Mouse (Mus musculus): ENCODE results near the gene Pam. TPM values are rescaled to one million over a fixed set of nuclear protein-coding genes. Genes with fewer than 3 reads are reported as not detected.
"Not testable (repeated sequence)": the region's sequence is repeated elsewhere in the genome, so short reads cannot be mapped to it uniquely, and the experiment has no call there.

Gene Pam
- polyA plus RNA-seq, 1 experiment from 2014 or later: 41.5 TPM

DNA sequence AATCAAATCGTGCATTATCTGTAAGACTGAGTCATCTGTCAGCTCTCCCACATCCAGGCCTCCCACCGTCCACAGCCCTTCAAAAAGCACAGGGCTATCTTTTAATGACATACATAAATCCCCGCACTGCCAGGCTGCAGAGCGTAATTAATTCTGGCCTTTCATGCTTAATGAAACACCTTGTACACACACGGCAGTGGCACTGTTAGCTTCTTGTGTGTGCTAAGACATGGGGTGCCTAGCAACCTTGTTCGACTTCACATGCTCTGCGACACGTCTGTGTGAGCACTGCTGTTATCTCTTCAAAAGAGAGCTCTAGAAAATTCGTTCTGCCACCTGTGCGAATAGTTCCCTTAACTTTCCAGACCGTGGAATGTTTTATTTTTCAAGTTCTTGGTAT, 120.5 kb downstream of the Pam start:
- H3K36me3 ChIP-seq (ENCODE audit: insufficient read depth): no peaks in the 10 kb centered on the region
- WGBS: 53% methylated on average over 11 of the region's 11 CpGs
- ATAC-seq (ENCODE audit: insufficient read depth) (no peak), DNase-seq (no peak)
- H3K27me3 ChIP-seq (ENCODE audit: insufficient read depth, low read length): no peaks in the 10 kb centered on the region
- H3K9me3 ChIP-seq (ENCODE audit: low read depth, low read length): no peaks in the 10 kb centered on the region
- no peak overlapping the region for H3K27ac ChIP-seq (ENCODE audit: low read depth)
- no peak overlapping the region for H3K9ac ChIP-seq
- no peak overlapping the region for H3K4me2 ChIP-seq
- no peak for TF ChIP-seq CTCF (IDR thresholded peaks at IDR 0.05; ENCODE audit: low read depth)
- no peaks in the 10 kb centered on the region for H3K4me1 ChIP-seq (ENCODE audit: insufficient read depth)
- H3K4me3 ChIP-seq (ENCODE audit: low read depth, low read length): no peak overlapping the region

DNA sequence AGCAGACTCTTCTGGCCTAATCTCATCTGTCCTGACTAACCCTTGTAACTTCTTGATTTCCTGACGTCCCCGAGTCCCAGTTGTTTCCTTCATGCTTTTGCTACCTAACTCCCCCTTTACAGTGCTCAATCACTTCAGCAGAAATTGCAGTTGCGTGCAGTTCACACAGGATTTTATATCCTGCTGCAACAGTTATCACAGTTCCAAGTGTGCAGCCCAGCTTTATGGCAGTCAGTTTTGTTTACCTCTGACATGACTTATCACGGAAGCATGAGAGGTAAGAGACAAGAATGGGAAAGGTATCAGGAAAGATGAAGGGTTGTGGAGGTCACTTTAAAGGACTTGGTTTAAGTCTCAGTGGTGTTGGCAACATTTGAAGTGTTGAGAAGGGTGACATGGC, 125.7 kb downstream of the Pam start:
- Histone ChIP-seq H3K36me3 (ENCODE audit: insufficient read depth) (no peaks in the 10 kb centered on the region), H3K27ac (ENCODE audit: low read depth) (no peak overlapping the region), H3K4me1 (ENCODE audit: insufficient read depth) (no peaks in the 10 kb centered on the region), H3K27me3 (ENCODE audit: insufficient read depth, low read length) (no peaks in the 10 kb centered on the region), H3K4me2 (no peak overlapping the region), H3K4me3 (ENCODE audit: low read depth, low read length) (no peak overlapping the region), H3K9me3 (ENCODE audit: low read depth, low read length) (no peaks in the 10 kb centered on the region), H3K9ac (no peak overlapping the region)
- no peak for ATAC-seq (ENCODE audit: insufficient read depth)
- DNase-seq: no peak
- TF ChIP-seq CTCF (IDR thresholded peaks at IDR 0.05; ENCODE audit: low read depth): no peak
- WGBS: 43% methylated on average over 4 of the region's 4 CpGs

DNA sequence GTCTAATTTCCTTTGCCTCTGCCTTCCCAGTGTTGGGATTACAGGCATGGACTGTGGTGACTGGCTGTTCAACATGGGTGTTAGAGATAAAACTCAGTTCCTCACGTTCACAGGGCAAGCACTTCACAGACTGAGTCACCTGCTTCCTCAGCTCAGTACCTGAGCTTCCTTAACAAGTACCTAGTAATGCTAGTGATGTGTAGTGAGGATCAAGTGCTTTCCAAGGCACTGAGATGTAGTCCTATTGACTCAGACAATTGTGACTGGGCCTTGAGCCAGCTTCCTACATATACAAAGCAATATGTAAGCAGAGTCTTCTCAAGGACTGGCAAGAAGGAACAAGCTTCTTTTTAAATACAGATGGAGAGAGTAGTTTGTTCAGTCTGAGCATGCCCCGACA, 131.7 kb downstream of the Pam start:
- 48% methylated on average over 2 of the region's 2 CpGs for WGBS
- Histone ChIP-seq H3K9ac (no peak overlapping the region), H3K4me2 (no peak overlapping the region), H3K4me1 (ENCODE audit: insufficient read depth) (no peaks in the 10 kb centered on the region), H3K4me3 (ENCODE audit: low read depth, low read length) (no peak overlapping the region), H3K27ac (ENCODE audit: low read depth) (peak overlapping the region; percentile 30; the same call in 1 of the 2 replicates), H3K27me3 (ENCODE audit: insufficient read depth, low read length) (no peaks in the 10 kb centered on the region), H3K9me3 (ENCODE audit: low read depth, low read length) (no peaks in the 10 kb centered on the region), H3K36me3 (ENCODE audit: insufficient read depth) (no peaks in the 10 kb centered on the region)
- DNase-seq: peak; percentile 71
- ATAC-seq (ENCODE audit: insufficient read depth): peak; percentile 73
- TF ChIP-seq CTCF (IDR thresholded peaks at IDR 0.05; ENCODE audit: low read depth): no peak

DNA sequence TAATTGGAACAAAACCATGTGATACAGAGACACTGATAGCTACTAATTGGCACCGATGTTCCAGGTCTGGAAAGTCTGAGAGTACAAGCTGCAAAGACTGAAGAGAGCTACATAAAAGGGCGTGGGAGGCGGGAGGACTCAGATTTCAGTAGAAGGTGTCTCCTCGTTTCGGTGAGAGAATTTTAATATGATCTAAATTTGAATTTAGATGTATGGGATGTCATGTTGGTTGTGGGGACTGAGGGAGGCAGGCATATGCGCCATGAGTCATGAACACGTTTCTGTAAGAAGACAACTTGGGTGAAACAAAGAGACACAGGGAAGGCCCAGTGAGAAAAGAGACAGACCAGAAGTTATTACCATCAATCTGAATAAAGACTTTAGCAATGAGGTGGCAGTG, 133.3 kb downstream of the Pam start:
- no peaks in the 10 kb centered on the region for H3K4me1 ChIP-seq (ENCODE audit: insufficient read depth)
- DNase-seq: no peak

DNA sequence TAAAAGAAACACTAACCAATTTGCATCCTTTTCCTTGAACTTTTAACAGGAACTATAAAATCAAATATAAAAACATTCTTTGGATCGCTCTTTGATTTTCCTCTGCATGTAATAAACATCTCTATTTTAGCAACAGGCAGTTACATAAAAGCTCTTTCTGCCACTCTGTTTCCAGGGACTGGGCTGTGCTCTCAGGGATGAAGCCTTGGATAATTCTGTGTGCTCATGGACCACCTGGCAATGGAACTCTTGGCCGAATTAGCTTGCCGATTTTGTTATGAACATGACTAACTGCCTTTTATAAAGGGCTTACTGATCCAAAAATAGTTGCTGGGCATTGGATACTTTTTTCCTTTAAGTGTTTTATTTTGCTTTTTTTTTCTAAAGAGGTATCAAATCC, 134.8 kb downstream of the Pam start:
- H3K9me3 ChIP-seq (ENCODE audit: low read depth, low read length): no peaks in the 10 kb centered on the region
- no peaks in the 10 kb centered on the region for H3K4me1 ChIP-seq (ENCODE audit: insufficient read depth)
- ATAC-seq (ENCODE audit: insufficient read depth): no peak
- H3K27ac ChIP-seq (ENCODE audit: low read depth): no peak overlapping the region
- no peak overlapping the region for H3K9ac ChIP-seq
- no peak for DNase-seq
- WGBS: 82% methylated on average over 3 of the region's 3 CpGs
- H3K4me2 ChIP-seq: no peak overlapping the region
- H3K36me3 ChIP-seq (ENCODE audit: insufficient read depth): no peaks in the 10 kb centered on the region
- no peak for TF ChIP-seq CTCF (IDR thresholded peaks at IDR 0.05; ENCODE audit: low read depth)
- H3K27me3 ChIP-seq (ENCODE audit: insufficient read depth, low read length): no peaks in the 10 kb centered on the region
- H3K4me3 ChIP-seq (ENCODE audit: low read depth, low read length): no peak overlapping the region

More for the DNA sequence above, 133.3 kb downstream of the Pam start:
- no peak for ATAC-seq (ENCODE audit: insufficient read depth)
- H3K9me3 ChIP-seq (ENCODE audit: low read depth, low read length): no peaks in the 10 kb centered on the region
- H3K9ac ChIP-seq: no peak overlapping the region
- 89% methylated on average over 7 of the region's 7 CpGs for WGBS
- H3K4me3 ChIP-seq (ENCODE audit: low read depth, low read length): no peak overlapping the region
- H3K4me2 ChIP-seq: no peak overlapping the region
- no peaks in the 10 kb centered on the region for H3K36me3 ChIP-seq (ENCODE audit: insufficient read depth)
- no peak overlapping the region for H3K27ac ChIP-seq (ENCODE audit: low read depth)
- TF ChIP-seq CTCF (IDR thresholded peaks at IDR 0.05; ENCODE audit: low read depth): no peak
- no peaks in the 10 kb centered on the region for H3K27me3 ChIP-seq (ENCODE audit: insufficient read depth, low read length)

DNA sequence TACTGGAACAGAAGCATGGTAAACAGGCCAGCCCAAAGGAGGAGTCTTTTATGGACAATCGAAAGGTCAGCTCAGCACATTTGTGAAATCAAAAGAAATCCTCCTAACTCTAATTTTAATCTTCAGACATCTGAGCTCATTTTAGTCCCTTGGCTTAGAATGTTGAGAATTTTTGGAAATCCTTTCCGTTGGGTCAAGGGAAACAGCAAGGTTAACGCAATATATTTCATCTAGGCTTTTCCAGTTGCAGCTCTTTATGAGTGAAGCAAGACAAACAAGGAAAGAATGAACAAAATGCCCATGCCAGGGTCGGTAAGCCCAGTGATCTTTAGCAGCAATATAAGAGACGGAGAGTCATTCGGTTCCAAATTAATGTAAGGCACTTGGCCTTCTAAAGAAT, 135.3 kb downstream of the Pam start:
- WGBS: 83% methylated on average over 6 of the region's 6 CpGs
- no peak for DNase-seq
- no peak overlapping the region for H3K27ac ChIP-seq (ENCODE audit: low read depth)

DNA sequence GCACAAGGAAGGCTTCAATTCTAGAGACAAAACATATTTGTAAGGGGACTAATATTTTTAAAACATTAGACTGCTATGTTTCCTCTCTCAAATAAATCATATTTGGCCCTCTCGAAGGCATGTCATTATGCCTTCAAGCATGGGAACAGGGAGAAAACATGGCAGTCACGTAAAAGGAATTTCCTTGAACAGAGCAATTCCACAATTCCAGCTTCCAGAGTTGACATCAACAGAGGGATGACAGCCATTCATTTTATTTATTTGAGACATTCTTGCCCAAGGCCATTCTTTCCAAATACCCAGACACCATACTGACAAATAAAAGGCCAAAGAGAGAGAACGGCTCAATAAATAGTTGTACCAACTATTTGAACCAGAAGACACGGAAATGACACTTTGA, 136.7 kb downstream of the Pam start:
- DNase-seq (no peak), ATAC-seq (ENCODE audit: insufficient read depth) (no peak)
- H3K4me2 ChIP-seq: no peak overlapping the region
- H3K27ac ChIP-seq (ENCODE audit: low read depth): no peak overlapping the region
- H3K36me3 ChIP-seq (ENCODE audit: insufficient read depth): no peaks in the 10 kb centered on the region
- H3K4me1 ChIP-seq (ENCODE audit: insufficient read depth): no peaks in the 10 kb centered on the region
- 90% methylated on average over 4 of the region's 4 CpGs for WGBS
- no peak overlapping the region for H3K4me3 ChIP-seq (ENCODE audit: low read depth, low read length)
- H3K27me3 ChIP-seq (ENCODE audit: insufficient read depth, low read length): no peaks in the 10 kb centered on the region
- H3K9ac ChIP-seq: no peak overlapping the region
- no peak for TF ChIP-seq CTCF (IDR thresholded peaks at IDR 0.05; ENCODE audit: low read depth)
- no peaks in the 10 kb centered on the region for H3K9me3 ChIP-seq (ENCODE audit: low read depth, low read length)

More for the DNA sequence above, 135.3 kb downstream of the Pam start:
- Histone ChIP-seq H3K9ac (no peak overlapping the region), H3K4me1 (ENCODE audit: insufficient read depth) (no peaks in the 10 kb centered on the region), H3K9me3 (ENCODE audit: low read depth, low read length) (no peaks in the 10 kb centered on the region), H3K4me3 (ENCODE audit: low read depth, low read length) (no peak overlapping the region), H3K4me2 (no peak overlapping the region), H3K27me3 (ENCODE audit: insufficient read depth, low read length) (no peaks in the 10 kb centered on the region), H3K36me3 (ENCODE audit: insufficient read depth) (no peaks in the 10 kb centered on the region)
- no peak for TF ChIP-seq CTCF (IDR thresholded peaks at IDR 0.05; ENCODE audit: low read depth)
- no peak for ATAC-seq (ENCODE audit: insufficient read depth)

DNA sequence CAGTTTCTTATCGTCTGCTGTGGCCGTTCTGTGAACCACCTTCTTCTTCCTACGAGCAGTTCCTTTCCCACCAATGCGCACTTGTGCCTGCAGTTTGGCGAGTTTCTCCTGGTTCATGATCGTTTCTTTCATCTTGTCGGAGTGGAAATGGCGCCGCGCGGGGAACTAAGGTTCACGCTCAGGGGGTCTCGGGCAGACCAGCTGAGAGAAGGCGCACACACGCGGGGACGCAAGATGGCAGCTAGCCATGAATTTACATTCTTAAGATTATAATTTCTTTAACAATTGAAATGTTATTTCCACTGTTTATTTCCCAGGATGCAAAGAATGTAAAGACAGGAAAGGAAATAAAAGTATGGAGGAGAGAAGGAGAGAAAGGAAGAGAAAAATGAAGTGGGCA, 146.2 kb downstream of the Pam start:
- 84% methylated on average over 17 of the region's 17 CpGs for WGBS
- H3K4me2 ChIP-seq: not testable (repeated sequence)

More for the DNA sequence above, 146.2 kb downstream of the Pam start:
- not testable (repeated sequence) for H3K4me1 ChIP-seq (ENCODE audit: insufficient read depth); H3K9ac ChIP-seq; H3K4me3 ChIP-seq (ENCODE audit: low read depth, low read length); H3K36me3 ChIP-seq (ENCODE audit: insufficient read depth); H3K27ac ChIP-seq (ENCODE audit: low read depth); H3K27me3 ChIP-seq (ENCODE audit: insufficient read depth, low read length); ATAC-seq (ENCODE audit: insufficient read depth); DNase-seq; H3K9me3 ChIP-seq (ENCODE audit: low read depth, low read length)
